Mouse (Mus musculus) liver, embryonic 14.5 days (tissue): ENCODE measurements around the gene Ubox5.

Experiments used
- CTCF ChIP-seq: IDR thresholded peaks from 2 replicates; pipeline ENCODE4 v1.5.1; 2016; ENCODE audit warnings: antibody characterized with exemption, low read depth, control low read depth
- EP300 ChIP-seq: IDR thresholded peaks from 2 replicates; pipeline ENCODE4 v1.6.1; 2016; ENCODE audit warnings: antibody characterized with exemption, low read depth

DNA sequence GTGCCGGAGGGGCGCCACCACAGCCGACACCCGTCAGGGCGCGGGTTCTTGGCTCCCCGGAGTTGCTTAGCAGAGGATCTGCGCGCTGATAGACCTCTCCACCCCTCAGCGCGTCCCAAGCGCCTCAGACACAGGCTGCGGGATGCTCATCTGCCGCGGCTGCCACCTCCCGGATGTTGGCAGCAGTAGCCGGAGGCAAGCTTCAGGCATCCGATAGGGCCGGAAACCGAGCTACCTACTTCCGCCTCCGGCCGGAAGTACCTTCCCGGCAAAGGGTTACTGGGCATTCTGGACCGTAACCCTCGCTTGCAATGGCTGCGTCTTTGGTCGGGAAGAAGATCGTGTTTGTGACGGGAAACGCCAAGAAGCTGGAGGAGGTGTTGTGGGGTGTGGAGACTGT, 37.7 kb upstream of the Ubox5 start, which contains the start of gene Itpa:
- peak; percentile 96 for TF ChIP-seq CTCF
- peak; percentile 53; the same call in 1 of the 2 replicates for TF ChIP-seq EP300
